Mouse (Mus musculus): ENCODE results near the gene Cadm4.

- TF ChIP-seq CTCF (conservative IDR thresholded peaks at IDR 0.05; ENCODE audit: low read length) (no peak), NANOG (IDR thresholded peaks at IDR 0.05; ENCODE audit: borderline replicate concordance, low read length) (no peak), POU5F1 (IDR thresholded peaks at IDR 0.05; ENCODE audit: borderline replicate concordance, low read length) (no peak)
Observed at GRCm38 (mm10) chr7:24476338-24476737, 5.5 kb upstream of the Cadm4 start.

All from E14TG2a.4 (cell line).